Mouse (Mus musculus): Measurements from ENCODE around the gene Prl8a9.

DNA sequence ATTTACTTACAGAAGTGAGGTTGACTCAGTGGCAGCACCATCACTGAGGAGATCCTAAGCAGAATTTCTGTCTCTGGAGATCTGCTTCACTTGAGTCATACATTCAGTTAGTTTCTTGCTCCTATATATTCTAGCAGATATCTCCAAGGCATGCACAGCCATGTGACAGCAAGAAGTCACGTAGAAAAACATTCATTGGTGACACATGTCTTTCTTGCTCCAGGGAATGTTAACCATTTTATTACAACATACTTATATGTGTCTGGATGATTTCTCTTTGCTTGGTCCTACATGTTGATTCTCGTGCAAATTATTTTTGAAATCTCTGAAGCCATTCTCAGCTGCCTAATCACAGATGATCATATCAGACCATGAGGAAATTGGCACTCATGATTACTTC lies at the start of gene Prl8a9:
- TF ChIP-seq CTCF (IDR thresholded peaks at IDR 0.05; ENCODE audit: borderline replicate concordance, control insufficient read depth, extremely low read depth, insufficient read depth, low read length, poor library complexity) (no peak), POLR2A (IDR thresholded peaks at IDR 0.05; ENCODE audit: control insufficient read depth, extremely low read depth, insufficient read depth, low read length, poor library complexity) (no peak)
